Mouse (Mus musculus) macrophage (primary cell): ENCODE results near the gene Slc2a8. TPM values are rescaled to one million over a fixed set of nuclear protein-coding genes. Genes with fewer than 3 reads are reported as not detected.

Experiments used
- H3K27ac ChIP-seq: fragments of 350-480 bp; formaldehyde crosslinking; 2 replicates; pipeline ENCODE4 v1.9.0; 2021
- H3K36me3 ChIP-seq: fragments of 350-480 bp; formaldehyde crosslinking; 2 replicates; pipeline ENCODE4 v1.9.0; 2021; ENCODE audit errors: inconsistent target
- H3K4me3 ChIP-seq: fragments of 350-480 bp; formaldehyde crosslinking; 2 replicates; pipeline ENCODE4 v1.9.0; 2021; ENCODE audit errors: inconsistent target
- H3K79me2 ChIP-seq: fragments of 350-480 bp; formaldehyde crosslinking; 2 replicates; pipeline ENCODE4 v1.9.0; 2021; ENCODE audit errors: inconsistent target
- WGBS: methylation state at CpG from one replicate; pipeline ENCODE4 v1.1.7; 2026; ENCODE audit warnings: inconsistent platforms; ENCODE audit not compliant: missing documents; 5-methylcytosine and 5-hydroxymethylcytosine counted together
- polyA plus RNA-seq: library from polyadenylated mRNA; stranded (reverse); fragments of 250-400 nt; gene quantifications from 3 replicates; pipeline ENCODE4 v1.2.4, GENCODE M21; 2018; ENCODE audit warnings: inconsistent platforms

Slc2a8 gene
- polyA plus RNA-seq, 1 experiment from 2014 or later, result 7.4 TPM

DNA sequence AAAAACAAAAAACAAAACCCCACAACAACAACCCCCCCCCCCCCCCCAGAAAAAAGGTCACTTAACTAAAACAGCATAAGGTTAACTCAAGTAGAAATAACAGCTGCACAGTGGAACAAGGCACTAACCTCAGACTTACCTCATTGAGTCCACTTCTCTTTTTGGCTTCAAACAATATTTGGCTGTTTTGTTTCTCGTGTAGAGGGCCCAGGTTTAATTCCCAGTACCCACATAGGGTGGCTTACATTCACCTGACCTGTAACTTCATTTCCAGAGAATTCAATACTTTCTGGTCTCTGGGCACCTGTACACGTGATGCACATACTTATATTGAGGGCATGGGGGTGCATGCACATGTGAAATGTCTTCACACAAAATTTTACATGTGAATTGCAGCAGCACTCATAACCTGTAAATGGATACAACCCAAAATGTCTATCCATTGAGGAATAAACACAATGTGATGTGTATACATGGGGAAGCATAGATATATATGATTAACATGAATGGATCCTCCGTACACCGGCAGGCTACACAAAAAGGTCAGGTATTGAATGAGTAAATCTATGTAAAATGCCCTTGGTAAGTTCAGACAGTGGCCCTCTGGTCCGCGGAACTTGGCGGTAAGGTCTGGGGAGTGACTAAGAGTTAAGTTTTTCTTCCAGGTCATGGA lies 16.2 kb downstream of the Slc2a8 start:
- Histone ChIP-seq H3K79me2 (peaks cover 51% of the 10 kb centered on the region), H3K4me3 (no peak overlapping the region), H3K27ac (peak overlapping the region; percentile 98), H3K36me3 (peaks cover 8% of the 10 kb centered on the region; the same call in 1 of the 2 replicates)
- 51% methylated on average over 7 of the region's 7 CpGs for WGBS

- H3K36me3 ChIP-seq, result peaks cover 8% of the 10 kb centered on the region; the same call in 1 of the 2 replicates
- H3K79me2 ChIP-seq, result peaks cover 52% of the 10 kb centered on the region
- 45% methylated on average over 8 of the region's 10 CpGs for WGBS
- H3K27ac ChIP-seq, result peak overlapping the region; percentile 70
- H3K4me3 ChIP-seq, result no peak overlapping the region
Measured at GRCm38 (mm10) chr2:32964659-32965457, 17.0 kb downstream of the Slc2a8 start.

DNA sequence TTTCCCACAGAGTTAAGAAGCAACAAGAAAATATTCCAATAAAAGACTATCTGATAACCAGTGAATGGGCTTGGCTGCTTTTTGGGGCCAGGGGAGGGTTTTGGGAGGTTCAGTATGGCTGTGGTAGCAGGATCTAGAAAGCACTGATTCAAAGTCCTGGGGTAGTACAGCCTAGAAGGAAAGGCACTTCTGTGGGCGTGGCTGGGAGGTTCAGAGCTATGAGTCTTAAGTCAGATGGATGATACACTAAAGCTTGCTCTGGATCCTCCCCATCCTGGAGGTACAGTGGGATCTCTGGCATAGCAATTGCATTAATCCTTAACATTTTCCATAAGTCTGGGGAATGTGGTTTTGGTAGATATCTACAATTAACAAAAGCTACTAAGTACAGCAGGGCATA lies 17.9 kb downstream of the Slc2a8 start:
- Histone ChIP-seq H3K36me3 (peaks cover 8% of the 10 kb centered on the region; the same call in 1 of the 2 replicates), H3K4me3 (no peak overlapping the region; the same call in 1 of the 2 replicates), H3K27ac (peak overlapping the region; percentile 70), H3K79me2 (peaks cover 52% of the 10 kb centered on the region)
- WGBS, result 78% methylated on average over 1 of the region's 1 CpGs

DNA sequence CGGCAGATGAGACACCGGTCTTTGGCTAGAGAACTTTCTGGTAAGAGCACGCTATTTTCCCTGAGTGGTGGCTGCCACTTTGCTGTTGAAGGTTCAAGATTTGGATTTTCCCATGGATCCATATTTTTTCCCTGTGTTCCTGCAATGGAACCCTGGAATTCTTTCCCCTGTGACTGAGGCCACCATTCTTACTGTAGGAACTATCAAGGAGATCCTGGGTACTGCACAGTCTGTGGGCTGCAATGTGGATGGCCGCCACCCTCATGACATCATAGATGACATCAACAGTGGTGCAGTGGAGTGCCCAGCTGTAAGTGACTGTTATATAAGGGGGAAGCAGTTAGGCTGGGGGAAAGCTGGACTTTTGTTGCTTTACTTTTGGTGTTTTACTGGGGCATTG lies 18.3 kb downstream of the Slc2a8 start:
- Histone ChIP-seq H3K79me2 (peaks cover 52% of the 10 kb centered on the region), H3K27ac (peak overlapping the region; percentile 70), H3K36me3 (peaks cover 10% of the 10 kb centered on the region; the same call in 1 of the 2 replicates), H3K4me3 (peak overlapping the region; percentile 77; the same call in 1 of the 2 replicates)
- WGBS, result 69% methylated on average over 4 of the region's 4 CpGs

DNA sequence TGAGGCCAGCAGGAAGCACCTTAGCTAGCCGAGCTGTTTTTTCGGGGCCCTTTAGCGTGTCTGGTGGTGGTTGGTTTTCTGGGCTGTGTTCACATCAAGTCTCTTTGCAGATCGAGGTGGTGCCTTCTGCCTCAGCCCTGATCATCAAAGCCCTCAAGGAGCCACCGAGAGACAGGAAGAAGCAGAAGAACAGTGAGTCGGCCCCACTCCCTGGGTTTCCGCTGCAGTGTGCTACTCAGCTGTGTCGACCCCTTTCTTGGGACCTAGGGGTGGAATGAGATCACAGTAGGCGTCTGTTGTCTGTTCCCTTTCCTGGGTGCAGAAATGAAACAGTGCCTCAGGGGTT lies 19.0 kb downstream of the Slc2a8 start:
- WGBS, result 8% methylated on average over 9 of the region's 9 CpGs
- peak overlapping the region; percentile 70 for H3K27ac ChIP-seq
- peak overlapping the region; percentile 77 for H3K4me3 ChIP-seq
- peaks cover 17% of the 10 kb centered on the region; the same call in 1 of the 2 replicates for H3K36me3 ChIP-seq
- H3K79me2 ChIP-seq, result peaks cover 47% of the 10 kb centered on the region

DNA sequence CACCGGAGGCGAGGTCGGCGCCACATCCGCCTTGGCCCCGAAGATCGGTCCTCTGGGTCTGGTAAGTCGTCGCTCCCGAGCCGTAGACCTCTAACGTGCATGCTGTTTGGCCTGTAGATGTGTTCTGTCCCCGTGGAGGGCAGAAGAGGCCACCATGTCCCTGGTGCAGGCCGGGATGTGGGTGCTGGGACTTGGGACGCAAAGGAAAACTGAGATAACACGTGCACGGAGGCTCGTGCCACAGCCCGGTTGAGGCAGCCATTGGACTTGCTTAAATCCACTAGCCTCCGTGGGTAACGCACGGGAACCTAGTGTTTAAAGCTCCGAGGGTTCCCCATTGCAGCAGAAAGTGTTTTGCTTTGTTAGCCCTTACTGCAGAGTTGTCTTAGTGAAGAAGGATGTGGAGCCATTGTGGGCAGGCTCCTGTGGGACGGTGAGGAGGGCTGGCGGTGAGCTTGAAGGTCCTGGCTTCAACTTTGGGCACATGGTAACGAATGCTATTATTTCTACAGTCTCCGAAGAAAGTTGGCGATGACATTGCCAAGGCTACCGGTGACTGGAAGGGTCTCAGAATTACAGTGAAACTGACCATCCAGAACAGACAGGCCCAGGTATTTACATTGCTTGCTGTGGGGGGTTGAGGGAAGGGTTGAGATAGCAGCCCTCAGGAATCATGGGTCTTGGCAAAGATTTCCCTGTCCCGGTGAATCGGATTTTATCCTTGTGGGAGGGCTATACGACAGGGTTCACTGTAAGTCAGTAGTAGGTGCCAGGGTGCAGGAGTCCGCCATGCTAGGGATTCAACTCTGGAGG lies 19.6 kb downstream of the Slc2a8 start:
- peaks cover 41% of the 10 kb centered on the region for H3K79me2 ChIP-seq
- whole genome bisulfite sequencing, result 2% methylated on average over 31 of the region's 33 CpGs
- H3K27ac ChIP-seq, result peak overlapping the region; percentile 70
- peaks cover 23% of the 10 kb centered on the region; the same call in 1 of the 2 replicates for H3K36me3 ChIP-seq
- H3K4me3 ChIP-seq, result peak overlapping the region; percentile 77

DNA sequence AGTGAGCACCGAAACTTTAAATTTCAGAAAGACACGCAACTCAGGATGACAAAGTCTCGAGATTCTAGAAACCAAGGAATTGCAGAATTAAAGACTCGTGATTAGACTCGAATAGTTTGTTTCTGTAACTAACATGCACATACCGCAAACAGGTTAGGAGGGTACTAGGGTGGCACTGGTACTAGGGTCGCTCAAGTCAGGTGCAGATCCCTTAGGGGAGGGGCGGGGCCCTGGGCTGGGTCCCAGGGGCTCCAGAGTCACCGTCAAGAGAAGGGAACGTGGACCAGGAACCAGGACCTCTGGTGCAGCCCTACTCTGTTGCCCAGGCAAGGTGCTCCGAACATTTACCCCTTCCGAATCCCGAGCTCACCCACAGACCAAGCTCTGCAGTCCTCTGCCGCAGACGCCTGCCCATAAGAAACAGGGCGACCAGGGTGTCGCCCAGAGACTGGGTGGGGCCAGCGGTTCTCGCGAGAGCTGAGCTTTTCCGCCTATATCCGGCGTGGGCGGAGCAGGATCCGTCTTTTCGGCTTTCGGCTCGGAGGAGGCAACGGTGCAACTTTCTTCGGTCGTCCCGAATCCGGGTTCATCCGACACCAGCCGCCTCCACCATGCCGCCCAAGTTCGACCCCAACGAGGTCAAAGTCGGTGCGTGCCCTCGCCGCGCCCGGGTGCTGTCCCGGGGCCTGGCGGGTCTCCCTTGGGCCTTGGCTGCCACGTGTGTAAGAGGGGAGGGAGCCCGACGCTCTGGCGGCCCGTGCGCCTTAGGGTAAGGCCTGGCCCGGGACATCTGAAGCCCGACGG lies 20.5 kb downstream of the Slc2a8 start, which contains the start of the genes Rpl12 and Lrsam1:
Gene Rpl12 (plus strand): TSS at position 368 of the 804 bp plus-strand sequence.
Gene Lrsam1 (minus strand): TSS at position 423 of the 804 bp plus-strand sequence.
- 5% methylated on average over 36 of the region's 55 CpGs for WGBS
- peaks cover 31% of the 10 kb centered on the region; the same call in 1 of the 2 replicates for H3K36me3 ChIP-seq
- H3K4me3 ChIP-seq, result peak within 1 kb of the TSS; percentile 77
- peaks cover 39% of the 10 kb centered on the region for H3K79me2 ChIP-seq
- H3K27ac ChIP-seq, result peak within 1 kb of the TSS; percentile 70

DNA sequence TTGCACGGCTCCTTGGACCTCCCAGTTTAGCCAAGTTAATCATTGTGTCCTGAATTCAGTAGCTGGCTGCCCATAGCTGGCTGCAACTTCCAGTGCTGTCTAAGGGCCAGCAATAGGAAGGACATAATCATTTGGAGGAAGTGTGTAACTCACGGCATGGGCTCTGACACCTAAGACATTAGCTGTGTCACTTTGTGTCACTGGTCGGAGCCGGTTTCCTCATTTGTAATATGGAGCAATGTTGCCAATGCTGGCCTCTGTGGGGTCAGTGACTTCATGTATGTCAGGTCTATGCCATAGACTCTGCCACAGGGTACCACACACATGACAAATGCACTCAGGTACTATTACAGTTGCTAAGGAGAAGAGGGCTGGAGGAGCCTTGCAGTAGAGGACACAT lies 21.6 kb downstream of the Slc2a8 start:
- 50% methylated on average over 4 of the region's 4 CpGs for WGBS
- peak overlapping the region; percentile 64 for H3K27ac ChIP-seq

DNA sequence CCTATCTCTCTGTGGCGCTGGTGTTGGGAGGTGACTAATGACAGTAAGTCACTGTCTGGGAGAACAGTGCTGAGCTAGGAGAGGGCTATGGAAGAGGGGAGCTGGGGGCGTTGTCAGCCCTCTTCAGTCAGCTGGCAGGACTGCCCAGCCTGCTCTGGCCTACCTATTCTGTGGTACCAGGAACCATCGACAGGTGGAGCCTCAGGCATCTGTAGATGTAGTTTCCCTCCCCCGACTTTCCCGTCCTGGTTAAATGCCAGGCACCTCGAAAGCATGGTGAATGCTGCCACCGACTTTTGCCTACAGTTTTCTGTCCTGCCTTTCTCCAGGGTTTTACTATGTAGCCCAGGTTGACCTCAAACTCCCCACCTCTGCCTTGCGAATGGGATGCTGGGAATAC lies 24.5 kb downstream of the Slc2a8 start:
- WGBS, result 74% methylated on average over 8 of the region's 8 CpGs
- peaks cover 58% of the 10 kb centered on the region for H3K36me3 ChIP-seq
- peaks cover 14% of the 10 kb centered on the region for H3K79me2 ChIP-seq
- H3K27ac ChIP-seq, result no peak overlapping the region
- H3K4me3 ChIP-seq, result no peak overlapping the region

More for the DNA sequence above, 21.6 kb downstream of the Slc2a8 start:
- H3K4me3 ChIP-seq, result peak overlapping the region; percentile 74
- H3K79me2 ChIP-seq, result peaks cover 39% of the 10 kb centered on the region
- H3K36me3 ChIP-seq, result peaks cover 43% of the 10 kb centered on the region

GRCm38 (mm10) chr2:32954581-32954980 lies 27.3 kb downstream of the Slc2a8 start:
- Histone ChIP-seq H3K4me3 (no peak overlapping the region), H3K36me3 (peaks cover 58% of the 10 kb centered on the region), H3K27ac (no peak overlapping the region), H3K79me2 (no peaks in the 10 kb centered on the region)
- 100% methylated on average over 1 of the region's 2 CpGs for WGBS

GRCm38 (mm10) chr2:32947454-32947853 lies 34.4 kb downstream of the Slc2a8 start:
- 78% methylated on average over 11 of the region's 11 CpGs for WGBS
- peaks cover 54% of the 10 kb centered on the region; the same call in 1 of the 2 replicates for H3K36me3 ChIP-seq
- no peak overlapping the region for H3K27ac ChIP-seq
- H3K4me3 ChIP-seq, result no peak overlapping the region
- H3K79me2 ChIP-seq, result no peaks in the 10 kb centered on the region

GRCm38 (mm10) chr2:32940483-32940882 lies 41.4 kb downstream of the Slc2a8 start:
- 97% methylated on average over 4 of the region's 4 CpGs for WGBS
- Histone ChIP-seq H3K36me3 (peaks cover 70% of the 10 kb centered on the region; the same call in 1 of the 2 replicates), H3K4me3 (no peak overlapping the region), H3K79me2 (no peaks in the 10 kb centered on the region), H3K27ac (no peak overlapping the region)

GRCm38 (mm10) chr2:32939418-32939817 lies 42.5 kb downstream of the Slc2a8 start:
- WGBS, result 88% methylated on average over 5 of the region's 5 CpGs
- H3K36me3 ChIP-seq, result peaks cover 70% of the 10 kb centered on the region; the same call in 1 of the 2 replicates
- no peak overlapping the region for H3K4me3 ChIP-seq
- no peaks in the 10 kb centered on the region for H3K79me2 ChIP-seq
- H3K27ac ChIP-seq, result no peak overlapping the region
